Comparison of ENCODE assay signal across 15 mouse cellular contexts in the genomic region with DNA sequence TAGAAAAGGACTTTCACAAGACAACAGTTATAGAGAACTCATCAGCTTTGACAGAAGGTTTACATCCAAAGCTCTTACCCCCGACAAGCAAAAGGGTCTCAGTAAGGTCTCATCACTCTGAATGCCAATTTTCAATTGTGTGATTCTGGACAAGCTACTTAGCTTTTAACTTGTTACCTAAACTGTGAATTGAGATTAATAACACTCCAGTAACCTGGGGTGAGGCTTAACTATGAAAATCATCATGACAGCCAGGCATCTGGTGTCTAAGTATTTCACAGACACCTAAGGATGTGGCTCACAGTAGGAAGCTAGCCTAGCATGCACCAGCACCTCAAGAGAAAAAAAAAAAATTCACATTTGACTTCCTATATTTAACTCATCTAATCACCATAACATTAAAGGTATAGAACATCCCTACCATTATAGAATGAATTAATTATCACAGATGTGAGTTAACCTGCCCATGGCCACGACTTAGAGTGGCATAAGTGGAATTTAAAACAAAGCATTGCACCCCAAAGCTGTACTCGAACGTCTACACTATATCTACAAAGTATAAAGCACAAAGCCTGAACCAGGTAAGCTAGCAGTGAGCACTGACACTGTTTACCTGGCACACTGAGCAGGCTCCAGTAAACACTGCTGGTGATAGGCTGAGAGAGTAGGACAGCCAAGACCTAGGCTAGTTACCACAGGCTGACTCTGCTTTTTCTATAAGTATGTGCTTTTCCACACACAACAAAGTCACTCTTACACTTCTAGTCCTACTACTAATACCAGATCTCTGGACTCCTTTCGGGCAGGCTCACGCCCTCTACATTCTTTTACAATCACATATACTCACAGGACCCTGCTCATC. TPM values are rescaled to one million over a fixed set of nuclear protein-coding genes. Genes with fewer than 3 reads are reported as not detected.
DNase-seq lines count a peak whose midpoint lies in the region; ATAC-seq and TF ChIP-seq lines count a peak whose summit lies in the region.
"Had no signal": no experiment of that assay in that cellular context is flagged by ENCODE, and none has a peak within 500 bp of the region (broad histone marks: within the 10 kb centered on the region; RNA-seq: fewer than 3 reads in every experiment).

No protein-coding gene starts in this region.

- H3K9me3 ChIP-seq in heart, embryonic 13.5 days: no peaks in the 10 kb centered on the region
- H3K9me3 ChIP-seq in erythroblast, embryonic 14.5 days (ENCODE audit: control insufficient read depth, low read length): no peaks in the 10 kb centered on the region
- H3K9me3 ChIP-seq in forebrain, postnatal 0 days (ENCODE audit: low read length): no peaks in the 10 kb centered on the region

- H3K27ac ChIP-seq in heart, embryonic 13.5 days (replicated peaks): no peak overlapping the region
- no peak overlapping the region for H3K27ac ChIP-seq in forebrain, postnatal 0 days (ENCODE audit: low read depth, low read length)

- intact Hi-C loops in heart, postnatal 25 days (cut with DNase I): no loop called here

- H3K4me1 ChIP-seq in heart, embryonic 13.5 days: peaks cover 52% of the 10 kb centered on the region
- H3K4me1 ChIP-seq in erythroblast, embryonic 14.5 days (ENCODE audit: control insufficient read depth): peaks cover 93% of the 10 kb centered on the region
- no peaks in the 10 kb centered on the region for H3K4me1 ChIP-seq in forebrain, postnatal 0 days (ENCODE audit: insufficient read depth)

- no peaks in the 10 kb centered on the region for H3K27me3 ChIP-seq in heart, embryonic 13.5 days (replicated peaks)
- no peaks in the 10 kb centered on the region for H3K27me3 ChIP-seq in erythroblast, embryonic 14.5 days (ENCODE audit: control insufficient read depth)
- no peaks in the 10 kb centered on the region for H3K27me3 ChIP-seq in splenic B cell, adult 2 months (ENCODE audit: control insufficient read depth, insufficient read depth, low read length, poor library complexity, severe bottlenecking)
- no peaks in the 10 kb centered on the region for H3K27me3 ChIP-seq in forebrain, postnatal 0 days (ENCODE audit: insufficient read depth, low read length)

- H3K36me3 ChIP-seq in heart, embryonic 13.5 days: no peaks in the 10 kb centered on the region
- peaks cover 98% of the 10 kb centered on the region for H3K36me3 ChIP-seq in erythroblast, embryonic 14.5 days (ENCODE audit: control insufficient read depth)
- no peaks in the 10 kb centered on the region for H3K36me3 ChIP-seq in splenic B cell, adult 2 months (ENCODE audit: control insufficient read depth, insufficient read depth, low read length, poor library complexity, severe bottlenecking)
- H3K36me3 ChIP-seq in forebrain, postnatal 0 days (ENCODE audit: insufficient read depth): no peaks in the 10 kb centered on the region

- 79% methylated on average over 6 of the region's 6 CpGs for WGBS in heart, embryonic 13.5 days
- WGBS in forebrain, postnatal 0 days: 74% methylated on average over 6 of the region's 6 CpGs

- no peak overlapping the region for H3K9ac ChIP-seq in heart, embryonic 13.5 days
- H3K9ac ChIP-seq in forebrain, postnatal 0 days: no peak overlapping the region

- DNase-seq in heart, postnatal 25 days (ENCODE audit: low spot score): no peak
- peak; percentile 32 for DNase-seq in retina, postnatal 1 day
- no peak for DNase-seq in retina, embryonic 14.5 days (ENCODE audit: low spot score)
- DNase-seq in splenic B cell, adult 2 months (ENCODE audit: low read depth, low spot score): peak; percentile 54
- no peak for DNase-seq in forebrain, postnatal 0 days
- no peak for DNase-seq in frontal cortex, postnatal 25 days (ENCODE audit: low spot score in 2 of 2)
- DNase-seq: cerebellum, adult 11-12 months; gastrocnemius, postnatal 14 days; kidney, adult 18-20 months; lung, postnatal 36 days; thymus, postnatal 25 days had no signal

- peak overlapping the region; percentile 37 for H3K4me2 ChIP-seq in heart, embryonic 13.5 days
- no peak overlapping the region for H3K4me2 ChIP-seq in forebrain, postnatal 0 days (ENCODE audit: low read depth)

- TF ChIP-seq CTCF in forebrain, postnatal 0 days (IDR thresholded peaks at IDR 0.05; ENCODE audit: low read depth): no peak

- H3K4me3 ChIP-seq in heart, embryonic 13.5 days: no peak overlapping the region
- H3K4me3 ChIP-seq in erythroblast, embryonic 14.5 days (replicated peaks): peak overlapping the region; percentile 16
- H3K4me3 ChIP-seq in forebrain, postnatal 0 days (ENCODE audit: low read depth, low read length): no peak overlapping the region

- ATAC-seq in heart, embryonic 13.5 days (ENCODE audit: extremely low read depth, insufficient number of reproducible peaks, low FRiP score, low TSS enrichment): peak; percentile 63; the same call in 1 of the 2 replicates
- no peak for ATAC-seq in forebrain, postnatal 0 days
- ATAC-seq: forebrain, embryonic 14.5 days had no signal

RNA-seq across cellular contexts. Expression of a gene that starts 32.8 kb away (rescaled TPM):
- 0.08 and 0.13 TPM in 2 replicates for polyA plus RNA-seq in heart, embryonic 13.5 days (2015; fragmentation: Nextera tagmentation; extraction: Ambion mirVana)
- under 1 TPM in 1 of 2 experiments, not detected in 1; 0.17 TPM for total RNA-seq in heart, postnatal 25 days (2021)
- 0.05 and 0.06 TPM in 2 replicates for polyA plus RNA-seq in erythroblast, embryonic 14.5 days (2012)
- total RNA-seq in forebrain, postnatal 0 days (2014; rRNA removed): 0.14 TPM in 1 of 2 replicates, not detected in the other
- not detected in 2 replicates for polyA plus RNA-seq in forebrain, postnatal 0 days (2015; fragmentation: Nextera tagmentation; extraction: Ambion mirVana)
- polyA plus RNA-seq: forebrain, embryonic 14.5 days; limb, embryonic 11.5 days had no signal

RNA-seq across cellular contexts. Expression of a gene that starts 33.4 kb away (rescaled TPM):
- 58.5 and 76.5 TPM in 2 replicates for polyA plus RNA-seq in heart, embryonic 13.5 days (2015; fragmentation: Nextera tagmentation; extraction: Ambion mirVana)
- total RNA-seq in heart, postnatal 25 days (2021): 100 to 1,000 TPM; 144 to 184 TPM
- polyA plus RNA-seq in erythroblast, embryonic 14.5 days (2012): 120 and 121 TPM in 2 replicates
- 65.0 and 68.3 TPM in 2 replicates for total RNA-seq in forebrain, postnatal 0 days (2014; rRNA removed)
- 32.4 and 36.5 TPM in 2 replicates for polyA plus RNA-seq in forebrain, postnatal 0 days (2015; fragmentation: Nextera tagmentation; extraction: Ambion mirVana)

Comparison
In these comparisons a context has a peak if more than half of its experiments do, and no peak if none do; other contexts are left out.
1. DNase-seq: peak in retina, postnatal 1 day (single experiment) and splenic B cell, adult 2 months (single experiment); none in heart, postnatal 25 days (single experiment), retina, embryonic 14.5 days (single experiment), forebrain, postnatal 0 days (single experiment) and frontal cortex, postnatal 25 days (0 of 2).